Mouse (Mus musculus) embryonic fibroblast, embryonic 13.5 days (primary cell): ENCODE data around the gene Tsr1.

Experiments
- CTCF ChIP-seq: IDR thresholded peaks from 2 replicates; pipeline ENCODE4 v1.5.1; 2011; ENCODE audit warnings: mild to moderate bottlenecking, control low read depth, low read length, moderate library complexity, borderline replicate concordance; ENCODE audit not compliant: insufficient read depth
- POLR2A ChIP-seq: IDR thresholded peaks from 2 replicates; pipeline ENCODE4 v1.6.1; 2011; ENCODE audit warnings: low read depth, mild to moderate bottlenecking, control low read depth, low read length, moderate library complexity

- TF ChIP-seq POLR2A: no peak
- no peak for TF ChIP-seq CTCF
Observed at GRCm38 (mm10) chr11:74869603-74870002, 28.3 kb upstream of the Tsr1 start.
